Mouse (Mus musculus) cerebellum, adult 9-10 months (tissue): Measurements from ENCODE around the gene Astl.
"Not testable (repeated sequence)": the region's sequence is repeated elsewhere in the genome, so short reads cannot be mapped to it uniquely, and the experiment has no call there.

ENCODE experiments used
- DNase-seq: peaks from one replicate; pipeline ENCODE4 v3.0.0; 2022

The Astl gene

GRCm38 (mm10) chr2:127338416-127338815 is at the start of gene Astl:
Astl (plus strand) TSS chr2:127338639.
- no peak for DNase-seq

DNA sequence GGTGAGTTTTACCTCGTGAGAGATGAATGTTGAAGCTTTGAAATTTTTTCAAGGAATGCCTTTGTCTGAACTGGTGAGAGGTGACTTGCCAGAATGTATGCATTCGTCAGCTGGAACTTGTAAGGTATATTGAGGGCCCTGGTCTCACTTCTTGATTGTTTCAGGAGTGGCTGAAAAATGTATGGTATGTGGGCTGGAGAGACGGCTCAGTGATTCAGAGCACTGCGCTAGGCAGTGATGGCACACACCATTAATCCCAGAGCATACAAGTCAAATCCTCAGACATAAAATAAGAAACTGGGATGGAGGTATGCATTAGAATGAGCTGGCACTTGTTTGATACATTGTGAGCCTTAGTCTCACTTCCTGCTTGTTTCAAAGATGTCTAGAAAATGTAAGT is 46.2 kb upstream of the Astl start:
- no peak for DNase-seq

GRCm38 (mm10) chr2:127297001-127297805 is 41.2 kb upstream of the Astl start:
- DNase-seq: no peak

GRCm38 (mm10) chr2:127298056-127298455 is 40.4 kb upstream of the Astl start:
- no peak for DNase-seq

DNA sequence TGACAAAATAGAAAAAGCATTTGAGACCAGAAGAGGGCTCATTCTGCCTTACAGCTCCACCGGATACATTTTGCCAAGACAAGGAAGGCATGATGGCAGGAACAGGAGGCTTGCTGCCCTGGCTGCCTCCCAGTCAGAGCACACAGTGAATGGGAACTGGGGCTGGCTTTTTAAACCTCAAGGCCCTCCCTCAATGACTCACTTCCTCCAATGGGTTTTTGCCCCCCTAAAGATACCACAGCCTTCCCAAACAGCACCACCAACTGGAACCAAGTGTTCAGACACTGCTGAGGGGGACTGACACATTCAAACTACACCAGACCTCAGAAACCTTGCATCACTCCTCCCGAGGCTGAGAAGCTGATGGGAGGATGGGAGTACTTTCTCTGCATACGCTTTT is 37.7 kb upstream of the Astl start:
- no peak for DNase-seq

- DNase-seq: no peak
Observed at GRCm38 (mm10) chr2:127301883-127302282, 36.6 kb upstream of the Astl start.

DNA sequence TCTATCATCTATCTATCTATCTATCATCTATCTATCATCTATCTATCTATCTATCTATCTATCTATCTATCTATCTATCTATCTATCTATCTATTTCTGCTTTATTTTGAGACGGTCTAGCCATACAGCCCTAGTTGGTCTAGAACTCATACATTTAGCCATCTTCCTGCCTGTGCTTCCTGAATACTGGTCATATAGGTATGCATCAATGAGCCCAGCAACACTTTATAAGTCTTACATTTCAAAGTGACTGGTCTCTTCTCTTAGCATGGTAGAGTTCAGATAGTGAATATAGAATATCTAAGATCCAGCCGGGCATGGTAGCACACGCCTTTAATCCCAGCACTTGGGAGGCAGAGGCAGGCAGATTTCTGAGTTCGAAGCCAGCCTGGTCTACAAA is 34.2 kb upstream of the Astl start:
- DNase-seq: not testable (repeated sequence)

DNA sequence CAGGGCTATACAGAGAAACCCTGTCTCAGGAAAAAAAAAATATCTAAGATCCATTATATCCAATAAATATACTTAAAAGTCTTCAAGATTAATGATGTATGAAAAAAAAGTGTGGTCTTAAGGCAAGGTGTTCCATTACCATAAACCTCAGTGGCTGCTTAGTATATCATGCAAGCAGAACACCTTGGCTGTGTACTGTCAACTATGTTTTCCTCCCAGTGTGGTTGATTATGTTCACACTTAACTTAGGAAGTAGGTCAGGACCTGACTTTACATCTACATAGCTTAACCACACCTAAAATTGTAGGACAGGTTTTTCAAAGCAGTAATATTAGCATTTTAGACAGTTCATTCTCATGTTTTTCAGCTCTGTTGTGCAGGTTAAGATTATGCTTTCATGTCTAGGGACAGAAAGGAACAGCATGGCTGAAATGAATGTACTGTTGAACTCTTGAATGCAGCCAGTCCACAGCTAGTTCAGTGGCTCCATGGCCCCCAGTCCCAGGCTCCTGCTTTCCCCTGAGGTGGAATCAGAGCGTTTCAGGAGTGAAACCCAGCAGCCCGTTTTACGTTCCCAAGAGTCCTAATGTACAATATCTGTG is 33.7 kb upstream of the Astl start:
- DNase-seq: no peak

DNA sequence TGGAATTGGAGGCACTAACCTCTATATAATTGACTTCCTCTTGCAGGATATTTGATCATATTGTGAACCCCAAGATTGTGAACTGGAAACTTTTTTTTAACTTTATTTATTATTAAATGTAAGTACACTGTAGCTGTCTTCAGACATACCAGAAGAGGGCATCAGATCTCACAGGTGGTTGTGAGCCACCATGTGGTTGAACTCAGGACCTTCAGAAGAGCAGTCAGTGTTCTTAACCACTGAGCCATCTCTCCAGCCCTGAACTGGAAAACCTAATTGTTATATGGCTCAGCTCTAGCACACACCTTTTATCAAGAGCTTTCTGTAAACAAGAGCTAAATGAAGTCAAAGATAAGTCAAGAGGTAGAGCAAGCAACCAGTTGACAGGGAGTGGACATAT is 32.3 kb upstream of the Astl start:
- DNase-seq: no peak

- DNase-seq: no peak
Observed at GRCm38 (mm10) chr2:127307179-127307578, 31.3 kb upstream of the Astl start.

- no peak for DNase-seq
Observed at GRCm38 (mm10) chr2:127308660-127309059, 29.8 kb upstream of the Astl start.

DNA sequence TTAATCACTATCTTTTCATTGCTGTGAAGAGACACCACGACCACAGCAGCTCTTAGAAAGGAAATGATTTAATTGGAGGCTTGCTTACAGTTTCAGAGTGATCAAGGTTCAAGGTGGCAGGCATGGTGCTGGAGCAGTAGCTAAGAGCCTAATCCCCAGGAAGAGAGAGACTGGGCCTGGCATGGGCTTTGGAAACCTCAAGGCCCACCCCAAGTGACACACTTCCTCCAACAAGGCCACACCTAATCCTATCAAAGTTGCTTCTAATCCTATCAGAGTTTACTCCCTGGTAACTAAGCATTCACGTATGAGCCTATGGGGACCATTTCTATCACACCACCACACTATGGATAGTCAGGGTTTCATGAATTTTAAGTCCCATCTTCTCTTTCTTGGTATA is 28.2 kb upstream of the Astl start:
- DNase-seq: no peak

- no peak for DNase-seq
Observed at GRCm38 (mm10) chr2:127310685-127311084, 27.8 kb upstream of the Astl start.

DNA sequence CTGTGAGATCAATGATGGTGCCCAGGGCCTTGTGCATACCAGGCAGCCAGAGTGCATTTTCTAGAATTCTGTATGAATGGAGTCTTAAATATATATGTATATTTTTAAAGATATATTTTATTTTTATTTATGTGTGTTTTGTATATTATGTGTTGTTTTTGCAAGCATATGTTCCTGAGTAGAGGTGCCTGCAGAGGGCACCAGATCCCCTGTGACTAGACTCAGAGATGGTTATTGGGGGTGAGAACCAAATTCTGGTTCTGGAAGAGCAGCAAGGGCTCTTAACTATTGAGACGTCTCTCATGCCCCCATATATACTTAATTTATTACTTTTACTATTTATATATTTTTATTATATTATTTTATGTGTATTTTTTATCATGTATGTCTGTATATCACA is 27.2 kb upstream of the Astl start:
- no peak for DNase-seq

DNA sequence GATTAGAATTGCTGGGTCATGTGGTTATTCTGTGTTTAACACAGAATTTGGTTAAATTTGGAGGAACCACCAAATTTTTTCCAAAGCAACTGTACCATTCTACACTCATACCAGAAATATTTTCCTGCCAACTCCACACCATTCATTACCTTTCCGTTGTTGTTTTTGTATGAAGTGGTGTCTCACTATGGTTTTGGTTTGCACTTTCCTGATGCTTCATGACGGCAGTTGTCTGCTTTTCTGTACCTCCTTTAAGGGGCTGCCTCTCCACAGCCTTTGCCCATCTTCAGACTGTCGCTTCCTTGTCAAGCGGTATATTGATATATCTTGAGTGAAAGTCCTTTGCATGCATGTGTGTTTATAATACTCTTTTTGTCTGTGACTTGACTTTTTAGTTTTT is 25.6 kb upstream of the Astl start:
- no peak for DNase-seq

GRCm38 (mm10) chr2:127313878-127314277 is 24.6 kb upstream of the Astl start:
- DNase-seq: no peak

- DNase-seq: no peak
Observed at GRCm38 (mm10) chr2:127314467-127315154, 23.8 kb upstream of the Astl start.

GRCm38 (mm10) chr2:127315155-127315470 is 23.3 kb upstream of the Astl start:
- no peak for DNase-seq

DNA sequence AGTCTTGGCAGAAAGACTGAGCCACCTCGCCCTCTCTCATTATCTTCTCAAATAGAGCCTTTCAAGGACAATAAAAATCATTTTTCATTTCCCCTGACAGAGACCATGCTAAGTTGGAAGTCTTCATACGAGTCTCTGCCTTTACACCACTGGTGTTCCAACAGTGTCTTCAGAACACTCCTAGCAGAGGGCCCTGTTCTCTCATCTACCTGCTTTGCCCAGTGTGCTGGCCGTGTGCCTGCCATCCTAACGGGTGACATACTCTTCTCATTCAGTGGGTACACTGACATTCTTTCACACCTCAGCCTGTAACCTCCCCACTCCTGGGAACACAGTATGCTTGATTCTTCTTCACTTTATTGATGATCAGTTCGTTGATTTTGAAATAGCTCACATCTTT is 22.0 kb upstream of the Astl start:
- no peak for DNase-seq

GRCm38 (mm10) chr2:127318136-127318535 is 20.3 kb upstream of the Astl start:
- DNase-seq: no peak

GRCm38 (mm10) chr2:127319071-127319470 is 19.4 kb upstream of the Astl start:
- no peak for DNase-seq

DNA sequence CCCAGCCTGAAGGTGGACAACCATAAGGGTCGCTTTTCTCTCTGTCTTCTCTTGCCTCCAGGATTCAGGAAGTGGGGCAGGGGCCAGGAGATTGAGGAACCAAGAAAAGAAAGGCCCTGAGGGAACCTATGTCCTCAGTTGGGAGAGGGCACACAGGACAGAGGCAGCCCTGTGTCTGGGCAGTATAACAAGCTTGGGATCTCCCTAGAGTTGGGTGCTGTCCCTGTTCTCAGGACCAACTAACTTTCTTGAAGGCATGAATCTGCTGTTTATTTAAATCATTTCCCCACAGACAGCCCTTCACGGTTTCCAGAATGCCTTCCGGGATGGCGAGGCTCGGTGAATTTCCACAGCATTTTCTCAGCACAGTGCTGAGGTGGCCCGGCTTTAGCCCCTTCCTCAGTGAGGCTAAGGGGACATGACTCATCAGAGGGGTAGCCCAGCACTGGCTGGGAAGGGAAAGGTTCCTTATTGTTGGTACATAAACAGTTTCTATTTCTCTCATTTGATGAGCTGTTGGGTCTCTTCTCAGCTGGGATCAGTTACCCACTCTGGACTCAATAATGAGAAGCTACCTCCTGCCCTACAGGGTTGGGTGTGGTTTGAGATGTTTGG is 15.7 kb upstream of the Astl start:
- DNase-seq: no peak

DNA sequence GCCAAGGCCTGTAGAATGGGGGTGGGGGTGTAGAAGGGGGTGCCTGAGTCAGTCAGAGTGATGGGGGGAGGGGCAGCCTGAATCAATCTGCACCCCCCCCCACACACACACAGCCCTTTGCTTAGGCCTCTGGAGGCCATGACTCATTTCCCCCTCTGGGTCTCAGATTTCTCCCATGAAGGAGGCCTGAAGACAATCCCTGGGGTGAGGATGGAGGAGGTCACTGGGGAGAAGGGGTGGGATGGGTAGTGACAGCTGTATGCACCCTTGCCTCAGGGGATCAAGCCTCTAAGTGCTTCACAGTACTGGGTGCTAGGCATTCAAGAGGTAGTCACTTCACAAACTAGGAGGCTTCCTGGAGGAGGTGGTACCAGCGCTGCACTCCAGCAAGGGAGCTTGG is 14.8 kb upstream of the Astl start:
- no peak for DNase-seq

DNA sequence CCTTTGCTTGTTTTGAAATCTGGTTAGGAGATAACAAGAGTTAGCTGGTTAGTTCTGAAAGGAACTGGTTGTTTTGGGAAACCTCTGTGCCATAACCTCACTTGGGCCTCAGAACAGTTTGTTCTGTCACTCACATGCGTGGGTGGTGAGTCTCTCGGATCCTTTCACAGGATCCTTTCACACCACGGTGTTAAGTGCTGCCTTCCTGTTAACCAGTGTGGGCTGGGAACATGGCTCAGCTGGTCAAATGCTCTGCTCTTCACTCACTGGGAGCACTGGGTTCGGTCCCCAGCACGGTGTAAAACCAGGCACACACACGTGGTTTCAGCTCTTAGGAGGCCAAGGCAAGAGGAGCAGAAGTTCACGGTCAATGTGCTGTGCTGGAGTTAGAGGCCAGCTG is 14.0 kb upstream of the Astl start:
- DNase-seq: no peak
